Mouse (Mus musculus) brain, embryonic 18.5 days (tissue): ENCODE data around the gene Spag16.

Experiments used
- DNase-seq: peaks from one replicate; pipeline ENCODE4 v3.0.0-alpha.2; 2012; ENCODE audit warnings: low read depth, low spot score

Spag16 gene

DNA sequence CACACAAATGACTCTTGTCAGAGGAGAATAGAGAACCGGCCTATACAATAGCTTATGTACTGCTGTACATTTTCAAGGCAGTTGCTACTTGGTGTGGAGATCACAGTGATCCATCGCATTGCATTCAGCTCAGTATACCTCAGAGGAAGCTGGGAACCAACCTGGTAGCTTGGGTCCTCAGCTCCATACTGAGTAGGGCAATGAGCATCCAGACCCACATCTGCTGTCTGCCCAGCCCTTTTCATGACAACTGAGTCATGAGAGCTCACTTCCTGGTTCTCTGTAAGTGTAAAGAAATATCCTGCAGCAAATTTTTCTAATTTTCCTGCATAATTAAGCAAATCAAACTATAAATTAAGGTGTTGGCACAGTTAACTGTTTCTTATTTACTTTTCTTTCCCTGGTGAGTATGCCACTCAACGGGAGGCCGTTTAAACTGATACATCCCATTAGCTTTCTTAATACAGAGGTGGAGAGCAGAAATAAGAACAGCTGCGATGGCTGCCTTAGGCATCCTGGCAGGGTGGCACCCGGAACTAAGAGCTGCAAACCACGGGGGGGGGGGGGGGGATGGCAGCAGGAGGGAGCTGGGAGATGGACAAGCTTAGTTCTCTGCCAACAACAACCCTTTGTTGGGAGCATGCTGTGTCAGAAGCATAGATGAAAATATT, 255.6 kb downstream of the Spag16 start:
- DNase-seq: no peak

DNA sequence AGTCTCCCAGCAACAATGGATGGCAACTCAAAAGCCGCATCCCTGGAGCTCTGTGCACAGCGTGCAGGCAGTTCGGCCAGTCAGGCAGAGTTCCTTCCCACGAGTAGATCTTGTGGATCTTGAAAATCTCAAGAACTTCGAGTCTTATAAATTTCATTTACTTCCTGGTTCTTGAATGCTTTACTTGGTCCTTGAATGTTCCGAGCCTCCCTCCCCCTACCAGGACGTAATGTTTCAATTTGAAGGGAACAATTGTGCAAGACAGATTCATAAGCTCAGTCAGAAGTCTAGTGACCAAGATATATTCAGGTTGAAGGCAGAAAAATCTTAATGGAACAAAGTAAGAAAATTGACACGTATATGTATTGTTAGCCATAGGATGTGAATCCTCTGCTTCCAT, 277.9 kb downstream of the Spag16 start:
- DNase-seq: no peak

DNA sequence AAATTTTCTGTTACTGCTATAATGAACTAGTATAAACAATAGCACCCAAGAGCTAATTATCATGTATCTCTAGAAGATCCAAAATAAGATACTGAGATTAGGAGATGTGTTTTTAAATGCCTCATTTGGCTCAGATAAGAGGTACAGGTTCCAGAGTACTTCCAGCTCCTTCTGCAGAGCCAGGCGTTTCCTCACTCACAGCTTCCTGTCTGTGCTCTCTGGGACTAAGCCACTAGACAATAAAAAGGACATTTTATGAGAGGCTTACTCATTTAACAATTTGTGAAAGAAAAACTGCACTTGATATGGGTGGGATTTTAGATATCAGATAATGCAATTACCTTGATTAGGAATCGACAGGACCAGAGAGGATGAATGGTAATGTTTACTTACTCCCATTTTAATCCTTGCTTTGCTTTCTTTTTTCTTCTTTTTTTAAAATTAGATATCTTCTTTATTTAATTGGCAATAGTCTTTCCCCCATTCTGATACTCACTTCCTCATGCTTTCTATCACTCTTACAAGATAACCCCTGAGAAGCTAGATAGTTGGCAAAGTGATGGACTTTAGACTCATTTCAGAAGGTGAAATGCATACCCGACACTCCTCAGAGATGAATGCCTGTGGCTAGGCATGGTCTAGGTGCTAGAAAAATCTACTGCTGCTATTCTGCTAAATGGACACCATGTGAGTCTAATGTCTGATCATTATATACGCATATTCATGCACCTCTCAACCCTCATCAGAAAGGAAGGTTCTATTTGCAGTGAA, 289.6 kb downstream of the Spag16 start:
- DNase-seq: no peak

DNA sequence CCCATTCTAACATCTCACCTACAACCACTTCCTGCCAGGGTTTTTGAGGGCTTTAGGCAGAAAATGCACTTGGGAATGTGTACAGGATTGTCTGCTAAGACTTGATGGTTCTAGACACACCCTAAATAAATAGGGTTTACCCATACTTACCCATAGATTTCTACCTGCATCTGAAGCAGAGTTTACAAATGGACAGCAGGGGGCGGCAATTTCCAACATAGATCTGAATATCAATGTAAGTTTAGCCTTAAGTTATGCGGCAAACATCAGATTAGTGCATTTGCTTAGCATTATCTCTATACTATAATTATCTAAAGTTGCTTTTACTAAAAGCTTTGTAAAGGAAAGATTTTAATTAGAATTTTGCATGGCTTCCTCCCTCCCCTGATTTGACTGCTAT, 301.3 kb downstream of the Spag16 start:
- DNase-seq: no peak

DNA sequence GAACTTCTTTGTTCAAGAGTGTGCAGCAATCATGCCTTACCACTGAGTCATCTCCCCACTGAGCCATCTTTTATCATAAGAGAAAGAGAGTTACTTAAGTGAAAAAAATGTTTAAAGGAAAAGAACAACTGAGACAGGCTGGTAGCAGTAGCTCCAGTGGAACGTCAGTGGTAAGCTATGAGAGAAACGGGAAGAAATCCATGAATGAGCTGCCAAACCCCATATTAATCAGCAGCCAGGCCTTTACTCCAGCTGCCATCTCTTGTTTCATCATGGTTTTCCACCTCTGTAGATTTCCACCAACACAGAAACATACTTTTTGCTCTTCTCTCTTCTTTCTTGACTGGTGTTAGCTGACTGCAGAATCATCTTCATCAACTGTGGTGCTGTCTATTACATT, 308.8 kb downstream of the Spag16 start:
- no peak for DNase-seq

DNA sequence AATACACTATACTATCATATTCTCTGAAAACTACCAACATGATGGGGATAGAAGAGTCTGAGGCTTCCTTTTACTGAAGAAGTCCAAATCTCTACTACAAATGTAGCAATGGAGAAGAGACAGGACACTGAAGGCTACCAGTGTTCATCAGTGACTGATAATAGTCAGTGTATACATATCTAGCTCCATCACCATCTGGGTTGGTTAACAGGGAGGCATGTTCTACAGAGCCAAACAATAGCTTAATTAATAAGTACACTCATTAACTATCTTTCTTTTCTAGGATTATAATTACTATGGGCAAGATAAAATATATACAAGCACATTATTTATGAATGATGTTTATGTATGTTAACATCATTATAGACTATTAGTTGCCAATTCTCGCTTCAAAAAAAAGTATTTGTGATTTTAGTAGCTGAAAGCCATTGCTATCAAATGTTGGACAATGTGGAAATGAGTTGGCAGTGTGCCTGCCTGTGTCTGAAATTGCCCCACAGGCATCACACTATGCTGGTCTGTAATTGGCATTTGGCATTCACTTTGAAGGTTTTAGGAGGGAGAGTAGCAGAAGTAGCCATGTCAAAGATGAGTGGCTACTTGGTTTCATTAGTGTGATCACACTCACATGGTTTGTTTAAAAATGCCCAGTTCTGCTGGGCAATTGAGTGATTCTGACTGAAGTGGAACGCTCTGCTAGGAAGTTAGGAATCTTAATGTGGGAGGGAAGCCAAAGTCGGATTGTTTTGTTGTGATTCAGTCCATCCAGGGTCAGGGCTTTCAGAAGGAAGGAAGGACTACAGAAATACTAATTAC, 338.8 kb downstream of the Spag16 start:
- no peak for DNase-seq

DNA sequence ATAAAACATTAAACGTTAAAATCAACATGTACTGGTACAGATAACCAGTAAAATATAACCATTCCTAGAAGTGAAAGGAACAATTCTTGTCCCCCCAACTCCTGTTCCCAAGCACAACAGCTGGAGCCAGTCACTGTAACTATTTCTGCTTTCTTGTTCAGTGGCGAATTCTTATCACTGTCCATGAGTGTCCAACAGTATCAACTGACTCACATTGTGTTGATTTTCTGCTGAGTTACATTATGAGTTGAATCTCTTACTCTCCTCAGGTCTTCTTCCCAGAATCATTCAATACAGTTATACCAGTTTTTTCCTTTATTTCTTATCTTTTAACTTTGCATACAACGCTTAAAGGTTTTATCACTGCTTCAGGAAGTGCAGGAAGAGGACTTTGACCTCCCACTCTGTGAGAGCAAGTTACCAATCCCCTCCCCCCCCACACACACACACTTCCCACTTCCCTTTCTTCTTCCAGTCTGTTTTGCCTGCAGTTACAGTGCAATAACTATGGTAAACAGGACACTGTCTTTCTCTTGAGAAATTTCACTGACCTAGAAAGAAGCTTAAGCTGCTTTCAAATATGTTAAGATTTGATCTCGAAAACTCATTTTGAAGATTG, 353.5 kb downstream of the Spag16 start:
- DNase-seq: no peak

DNA sequence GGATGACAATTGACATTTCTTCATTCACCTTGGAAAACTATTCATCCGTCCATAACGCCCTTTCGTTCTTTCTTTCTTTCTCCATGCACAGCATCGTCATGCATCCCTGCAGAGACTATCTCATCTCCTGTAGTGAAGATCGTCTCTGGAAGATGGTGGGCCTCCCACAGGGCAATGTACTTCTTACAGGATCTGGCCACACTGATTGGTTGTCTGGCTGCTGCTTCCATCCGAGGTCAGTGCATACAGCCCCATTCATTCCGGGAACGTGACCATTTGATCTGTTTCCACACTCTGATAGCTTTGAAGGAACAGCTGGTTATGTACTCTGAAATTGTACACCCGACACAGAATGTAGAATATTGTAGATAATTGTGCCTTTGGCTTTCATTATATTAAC, 438.0 kb downstream of the Spag16 start:
- DNase-seq: no peak

DNA sequence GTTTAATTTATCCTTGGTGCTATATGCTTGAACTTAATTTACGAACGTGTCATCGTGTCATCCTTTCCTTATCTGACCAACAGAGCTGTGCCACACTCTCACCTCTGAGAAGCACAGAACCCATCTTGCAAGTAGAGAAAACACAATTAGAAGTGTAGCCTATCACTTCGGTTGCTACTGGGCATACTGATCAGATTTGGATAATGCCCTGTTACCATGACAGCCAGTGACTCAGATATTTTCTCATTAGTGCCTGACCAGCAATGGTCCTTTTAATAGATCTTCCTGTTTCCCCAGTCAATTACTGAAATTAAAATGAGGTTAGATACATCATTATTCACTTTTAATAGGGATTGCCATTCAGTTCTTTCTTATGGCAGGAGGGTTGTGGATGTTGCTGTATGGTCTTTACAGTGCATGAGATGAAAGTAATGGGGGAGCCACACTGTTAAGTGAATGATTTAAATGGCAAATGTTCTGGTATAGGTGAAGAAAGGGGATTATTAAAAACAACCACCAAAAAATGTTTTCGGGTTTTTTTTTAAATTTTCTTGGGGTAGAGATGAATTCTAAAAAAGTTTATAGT, 439.2 kb downstream of the Spag16 start:
- no peak for DNase-seq

DNA sequence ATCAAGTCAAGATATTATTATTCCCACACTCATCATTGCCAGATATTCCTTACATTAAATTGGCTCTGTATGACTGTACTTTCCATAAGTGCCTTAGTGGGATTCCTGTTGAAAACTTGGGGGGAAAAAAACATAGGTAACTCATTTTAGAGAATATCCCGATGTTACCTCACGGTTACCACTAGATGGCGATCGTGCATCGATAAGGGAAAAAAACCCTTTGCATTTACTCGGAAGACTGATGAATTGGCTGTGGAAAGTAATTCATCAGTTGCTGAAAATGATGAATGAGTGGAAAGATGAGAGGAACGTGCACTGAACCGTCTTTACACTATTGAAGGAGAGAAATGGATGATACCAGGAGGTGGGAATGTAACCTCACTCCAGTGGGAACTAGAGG, 443.4 kb downstream of the Spag16 start:
- no peak for DNase-seq

DNA sequence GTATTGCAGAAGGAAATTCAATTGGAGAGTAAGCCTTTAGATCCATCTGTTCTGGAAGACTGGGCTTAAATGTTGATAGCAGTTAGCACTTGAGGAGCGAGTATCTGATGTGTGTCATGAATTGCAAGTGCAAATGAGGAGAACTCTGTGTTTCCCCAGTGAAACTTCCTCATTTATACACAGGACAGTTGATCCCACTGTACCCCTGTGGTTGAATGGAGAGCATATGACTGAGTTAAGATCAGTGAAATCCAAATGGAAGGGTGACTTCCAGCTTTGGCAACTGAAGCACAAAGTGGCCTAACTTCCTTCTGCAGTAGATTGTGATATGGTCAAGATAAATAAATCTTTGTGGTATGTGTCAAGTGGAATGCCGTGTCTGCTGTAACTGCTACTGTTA, 446.0 kb downstream of the Spag16 start:
- DNase-seq: no peak

DNA sequence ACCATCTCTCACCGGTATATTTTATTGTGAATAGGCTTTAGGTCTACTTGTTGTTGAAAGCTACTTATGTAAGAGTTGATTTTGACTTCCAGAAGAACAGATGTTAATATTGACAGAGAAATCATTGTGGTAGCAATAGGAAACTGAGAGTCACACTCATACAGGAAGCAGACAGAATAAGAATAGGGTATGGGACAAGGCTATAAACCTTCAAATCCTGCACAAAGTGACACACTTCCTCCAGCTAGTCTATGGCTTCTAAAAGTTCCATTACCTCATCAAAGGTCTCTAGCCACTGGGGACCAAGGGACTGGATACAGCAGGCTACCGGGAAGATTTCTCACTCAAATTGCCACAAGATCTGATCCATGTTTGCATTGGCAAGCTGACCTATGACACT, 452.5 kb downstream of the Spag16 start:
- DNase-seq: no peak

DNA sequence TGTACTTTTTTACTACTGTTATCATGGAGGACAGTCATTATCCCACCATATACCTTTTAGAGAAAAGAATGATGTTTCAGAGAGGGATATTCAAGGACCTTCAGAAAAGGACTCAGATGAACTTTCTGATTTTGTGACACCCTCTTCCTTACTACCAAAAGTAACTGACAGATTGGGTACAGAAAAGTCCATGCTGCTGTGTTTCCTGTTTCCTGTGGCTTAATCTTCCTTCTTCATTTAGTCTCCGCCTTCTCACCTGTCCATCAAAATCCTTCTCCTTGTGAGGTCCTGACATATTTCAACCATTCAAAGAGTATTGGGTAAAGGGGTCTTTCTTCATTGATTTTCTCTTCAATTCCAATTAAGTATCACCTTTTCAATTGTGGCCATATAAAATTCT, 456.6 kb downstream of the Spag16 start:
- DNase-seq: no peak

DNA sequence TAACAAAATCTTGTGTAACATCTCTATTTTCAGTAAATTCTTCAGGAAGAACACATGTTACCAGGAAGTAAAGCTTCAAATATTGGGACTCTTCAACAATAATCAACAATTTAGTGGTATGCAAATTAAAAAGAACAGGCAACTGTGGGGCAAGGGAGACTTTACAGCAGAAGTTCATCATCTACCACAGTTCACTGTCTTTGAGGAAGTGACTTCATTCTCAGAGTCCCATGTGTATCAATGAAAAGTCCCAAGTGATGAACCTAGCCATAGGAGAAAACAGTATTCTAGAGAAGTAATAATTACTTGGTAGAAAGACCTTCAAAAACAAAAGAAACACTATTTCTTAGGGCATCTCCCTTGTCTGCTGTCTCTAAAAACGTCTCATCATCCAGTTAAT, 457.4 kb downstream of the Spag16 start:
- DNase-seq: no peak

DNA sequence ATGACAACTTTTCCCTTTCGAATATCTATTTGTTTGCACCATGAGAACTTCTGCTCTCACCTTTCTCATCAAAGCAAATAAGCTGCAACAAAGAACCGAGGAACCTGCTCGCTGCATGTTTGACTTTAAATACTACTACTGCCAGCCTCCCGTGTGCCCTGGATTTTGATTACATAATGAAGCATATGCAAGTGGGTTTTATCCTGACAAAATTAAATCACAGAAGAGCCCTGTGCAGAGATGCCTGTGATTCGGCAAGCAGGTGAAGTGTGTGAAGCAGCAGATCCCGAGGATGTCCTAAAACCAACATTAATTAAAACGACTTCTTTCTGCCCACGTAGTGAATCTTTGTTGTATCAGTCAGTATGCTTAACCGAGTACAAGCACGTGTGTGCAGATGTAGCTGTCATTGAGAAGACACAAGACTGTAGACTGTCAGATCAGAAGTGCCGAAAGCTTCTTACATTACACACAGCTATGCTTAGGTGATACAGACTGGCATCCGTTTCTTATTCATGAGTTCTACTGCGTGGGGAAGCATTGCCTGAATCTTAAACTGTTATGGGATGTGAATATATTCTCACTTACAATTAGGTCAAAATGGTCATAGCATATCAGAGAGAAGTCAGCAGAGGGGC, 489.5 kb downstream of the Spag16 start:
- no peak for DNase-seq

DNA sequence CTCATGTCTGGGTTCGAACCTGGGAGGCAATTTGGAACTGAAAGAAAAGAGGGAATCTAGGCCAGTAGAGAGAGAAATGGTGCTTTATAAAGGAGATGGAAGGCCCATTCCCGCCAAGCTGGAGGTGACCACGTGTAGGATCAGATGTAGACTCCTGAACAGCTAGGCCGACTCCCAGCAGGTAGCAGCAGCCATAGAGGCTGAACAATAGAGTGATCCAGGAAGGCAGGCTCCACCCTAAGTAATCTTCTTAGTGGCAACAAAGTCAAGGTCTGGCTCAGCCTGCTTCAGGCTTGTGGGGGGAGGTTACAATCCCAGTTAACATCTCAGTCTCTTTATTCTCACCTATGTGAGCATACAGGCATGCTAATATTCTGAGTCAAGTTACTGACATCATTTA, 494.2 kb downstream of the Spag16 start:
- DNase-seq: no peak

DNA sequence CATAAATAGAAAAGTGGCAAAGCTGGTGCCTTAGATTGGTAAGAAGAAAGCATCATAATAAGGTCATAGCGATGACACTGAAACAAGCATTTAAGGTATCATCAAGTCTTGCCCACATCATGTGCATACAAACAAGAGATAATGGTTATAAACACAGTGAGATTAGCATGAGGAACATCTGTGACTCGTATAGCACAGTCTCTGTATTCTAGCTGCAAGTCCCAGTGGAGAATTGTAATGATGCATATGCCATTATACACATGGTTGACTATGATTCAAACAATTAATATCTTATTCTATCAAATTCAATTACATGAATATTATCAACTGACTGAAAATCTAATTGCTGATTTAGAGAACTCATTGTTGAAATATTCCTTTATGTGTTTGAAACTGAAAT, 519.4 kb downstream of the Spag16 start:
- no peak for DNase-seq

DNA sequence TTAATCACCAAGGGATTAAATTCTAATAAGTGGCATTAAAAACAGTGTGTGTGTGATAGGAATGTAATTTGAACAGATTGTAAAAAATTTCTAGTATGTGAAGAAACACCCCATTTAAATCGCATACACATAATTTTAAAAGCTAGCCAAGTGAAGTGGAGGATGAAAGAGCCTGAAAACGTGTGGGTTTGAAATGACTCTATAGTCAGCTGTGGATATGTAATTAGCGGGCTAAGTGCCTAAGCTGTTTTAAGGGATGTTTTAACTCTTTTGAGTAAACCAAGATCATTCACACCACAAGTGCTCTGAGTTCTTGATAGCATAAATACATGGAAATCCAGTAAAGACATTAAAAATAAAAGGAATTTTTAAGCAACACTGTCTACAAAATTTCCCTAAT, 524.6 kb downstream of the Spag16 start:
- peak; percentile 26 for DNase-seq

DNA sequence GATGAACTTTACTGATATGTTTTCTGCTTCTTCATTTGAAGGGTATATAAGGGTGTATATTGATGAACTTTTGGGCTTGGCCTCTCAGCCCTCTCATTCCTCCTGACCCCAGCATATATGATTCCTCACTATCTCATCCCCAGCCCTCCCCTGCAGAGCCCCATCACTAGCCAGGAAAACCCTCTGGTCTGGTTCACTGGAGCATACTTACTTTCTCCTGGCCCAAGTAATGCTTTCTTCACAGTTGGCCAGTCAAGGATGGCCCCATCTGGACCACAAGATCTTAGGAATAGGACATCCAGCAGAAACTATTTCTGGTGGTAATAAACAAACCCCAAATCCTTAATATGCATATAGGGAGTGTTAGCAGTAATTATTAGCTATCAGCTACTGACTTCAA, 527.2 kb downstream of the Spag16 start:
- DNase-seq: no peak

DNA sequence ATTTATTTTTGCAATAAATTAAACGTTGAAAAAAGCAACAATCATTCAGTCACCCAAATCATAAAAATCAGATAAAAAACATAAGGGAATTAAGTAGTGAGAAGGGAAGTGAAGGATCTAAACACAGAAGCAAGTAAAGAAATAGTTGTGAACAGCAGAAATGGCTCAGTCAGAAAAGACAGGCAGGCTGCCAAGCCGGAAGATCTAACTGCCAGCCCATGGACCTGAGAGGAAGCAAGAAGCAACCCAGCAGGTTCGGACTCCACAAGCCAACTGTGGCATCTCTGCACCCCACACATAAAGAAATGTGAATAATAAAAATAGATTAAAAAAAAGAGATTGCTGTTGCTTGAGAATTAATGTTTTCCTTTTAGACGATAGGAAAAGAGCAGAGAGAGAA, 545.0 kb downstream of the Spag16 start:
- no peak for DNase-seq

DNA sequence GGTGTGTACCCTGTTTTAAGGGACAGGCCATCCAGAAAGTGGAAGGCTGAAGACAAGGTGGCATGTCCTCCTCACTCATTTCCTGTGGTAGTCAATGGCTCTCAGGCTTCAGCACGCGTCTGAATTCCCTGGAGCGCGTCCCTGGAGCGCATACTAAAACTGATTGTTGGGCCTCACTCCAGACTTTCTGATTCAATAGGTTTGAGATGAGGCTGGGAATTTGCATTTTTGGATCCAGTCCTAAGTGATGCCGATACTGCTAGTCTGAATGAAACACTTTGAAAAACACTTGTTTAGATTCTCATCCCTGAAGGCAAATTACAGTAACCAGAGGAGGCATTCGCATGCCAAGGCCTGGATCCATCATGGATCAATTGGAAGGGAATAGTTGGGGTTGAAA, 553.3 kb downstream of the Spag16 start:
- peak; percentile 22 for DNase-seq
